Mouse (Mus musculus) heart, adult 18-20 months (tissue): Measurements from ENCODE around the gene Ifitm2. TPM values are rescaled to one million over a fixed set of nuclear protein-coding genes. Genes with fewer than 3 reads are reported as not detected.
A peak's percentile ranks its signal among the peaks of the same experiment; 100 is the strongest.
"Not testable (repeated sequence)": the region's sequence is repeated elsewhere in the genome, so short reads cannot be mapped to it uniquely, and the experiment has no call there.

Source experiments
- DNase-seq, 2 experiments: peaks; one replicate each; pipeline ENCODE4 v3.0.0; 2021 to 2022; ENCODE audit warnings: mixed read lengths in 1 of 2
- long read RNA-seq, 2 experiments: library from polyadenylated mRNA; stranded (forward); transcript quantifications; one replicate each; pipeline ENCODE4 v2.0.0; 2021
- total RNA-seq, 2 experiments: library from RNA; stranded (reverse); gene quantifications; 2 replicates each; pipeline ENCODE4 v1.2.3; 2021

The Ifitm2 gene
- total RNA-seq = 10 to 100 TPM; 98.8 to 99.4 TPM
- long read RNA-seq, experiment 1, transcript Ifitm2-201 (2 exons, 655 nt) = major isoform, 140 of 144 reads
- long read RNA-seq, experiment 1, partial matches to known transcripts = 4 of 144 reads
- long read RNA-seq, experiment 1, other reads (novel, unspliced or antisense) = 0 of 144 reads
- long read RNA-seq, experiment 2, transcript Ifitm2-201 (2 exons, 655 nt) = major isoform, 78 of 83 reads
- long read RNA-seq, experiment 2, partial matches to known transcripts = 5 of 83 reads
- long read RNA-seq, experiment 2, other reads (novel, unspliced or antisense) = 0 of 83 reads

GRCm38 (mm10) chr7:140955758-140956555 lies at the start of gene Ifitm2, which contains the start of gene Gm45717:
Gene Ifitm2, minus strand, starts transcription at chr7:140955987.
Gene Gm45717, minus strand, starts transcription at chr7:140955937.
- DNase-seq = peak; percentile 94 to 97

- no peak for DNase-seq
Observed at GRCm38 (mm10) chr7:141003248-141004010, 47.6 kb upstream of the Ifitm2 start.

- no peak for DNase-seq
Observed at GRCm38 (mm10) chr7:141000881-141001708, 45.3 kb upstream of the Ifitm2 start.

- no peak for DNase-seq
Observed at GRCm38 (mm10) chr7:140998853-140999700, 43.3 kb upstream of the Ifitm2 start.

GRCm38 (mm10) chr7:140997817-140998216 lies 42.0 kb upstream of the Ifitm2 start:
- DNase-seq = no peak

- no peak for DNase-seq
Observed at GRCm38 (mm10) chr7:140991117-140991689, 35.4 kb upstream of the Ifitm2 start.

- DNase-seq = no peak
Observed at GRCm38 (mm10) chr7:140990622-140991021, 34.8 kb upstream of the Ifitm2 start.

- no peak for DNase-seq
Observed at GRCm38 (mm10) chr7:140990185-140990584, 34.4 kb upstream of the Ifitm2 start.

GRCm38 (mm10) chr7:140989022-140989421 lies 33.2 kb upstream of the Ifitm2 start:
- DNase-seq = no peak

GRCm38 (mm10) chr7:140987182-140988138 lies 31.7 kb upstream of the Ifitm2 start:
- no peak for DNase-seq

GRCm38 (mm10) chr7:140982971-140983370 lies 27.2 kb upstream of the Ifitm2 start:
- no peak for DNase-seq

- DNase-seq = no peak
Observed at GRCm38 (mm10) chr7:140981704-140982103, 25.9 kb upstream of the Ifitm2 start.

- DNase-seq = not testable (repeated sequence)
Observed at GRCm38 (mm10) chr7:140976720-140977119, 20.9 kb upstream of the Ifitm2 start.

- DNase-seq = peak in 1 of 2 experiments; percentile 27
Observed at GRCm38 (mm10) chr7:140975465-140975864, 19.7 kb upstream of the Ifitm2 start.

- DNase-seq = peak in 1 of 2 experiments; percentile 22
Observed at GRCm38 (mm10) chr7:140974940-140975339, 19.2 kb upstream of the Ifitm2 start.

- no peak for DNase-seq
Observed at GRCm38 (mm10) chr7:140973396-140974165, 17.8 kb upstream of the Ifitm2 start.

- DNase-seq = peak; percentile 64 to 74
Observed at GRCm38 (mm10) chr7:140971479-140972171, 15.8 kb upstream of the Ifitm2 start.

GRCm38 (mm10) chr7:140970931-140971330 lies 15.1 kb upstream of the Ifitm2 start:
- DNase-seq = no peak
